Mouse (Mus musculus) small intestine, adult 2 months (tissue): ENCODE measurements around the gene Tm9sf1.

Source experiments
- CTCF ChIP-seq: fragments of 200-500 bp; IDR thresholded peaks from 2 replicates; pipeline ENCODE4 v1.5.1; 2012; ENCODE audit warnings: low read depth, mild to moderate bottlenecking, control low read depth, inconsistent platforms, low read length, moderate library complexity, mixed read lengths; ENCODE audit not compliant: insufficient replicate concordance, insufficient read length; ENCODE audit errors: extremely low read depth
- POLR2A ChIP-seq: fragments of 200-500 bp; IDR thresholded peaks from 2 replicates; pipeline ENCODE4 v1.6.1; 2012; ENCODE audit warnings: low read depth, mild to moderate bottlenecking, control low read depth, inconsistent platforms, low read length, moderate library complexity

DNA sequence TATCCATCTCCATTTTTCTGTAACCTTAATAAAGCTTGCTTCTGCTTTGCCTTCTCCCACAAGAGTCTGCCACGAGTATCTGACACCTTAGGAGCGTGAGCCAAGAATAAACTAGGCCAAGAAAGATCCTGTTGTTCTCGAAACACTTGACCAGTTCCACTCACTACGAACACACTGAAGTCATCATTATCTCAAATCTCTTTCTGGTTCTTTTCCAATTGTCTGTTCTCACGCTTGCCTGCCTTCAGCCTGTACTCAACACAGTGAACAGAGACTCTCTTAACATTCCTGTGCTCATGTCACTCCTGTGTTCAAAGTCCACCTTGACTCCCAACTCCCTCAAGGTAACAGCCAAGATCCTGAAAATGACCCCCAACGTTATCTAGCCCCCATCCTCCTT lies 30.3 kb downstream of the Tm9sf1 start:
- no peak for TF ChIP-seq CTCF
- TF ChIP-seq POLR2A: no peak
